Mouse (Mus musculus) effector memory CD4-positive, alpha-beta T cell, adult 7 months (primary cell): Measurements from ENCODE around the gene Pla2g6. TPM values are rescaled to one million over a fixed set of nuclear protein-coding genes. Genes with fewer than 3 reads are reported as not detected.

Experiments
- polyA plus RNA-seq: library from polyadenylated mRNA; unstranded; fragments of 100-300 nt; shearing (Covaris generic); gene quantifications from one replicate; pipeline ENCODE4 v1.2.1, GENCODE M21; 2017

Gene Pla2g6
- 12.1 TPM for polyA plus RNA-seq

DNA sequence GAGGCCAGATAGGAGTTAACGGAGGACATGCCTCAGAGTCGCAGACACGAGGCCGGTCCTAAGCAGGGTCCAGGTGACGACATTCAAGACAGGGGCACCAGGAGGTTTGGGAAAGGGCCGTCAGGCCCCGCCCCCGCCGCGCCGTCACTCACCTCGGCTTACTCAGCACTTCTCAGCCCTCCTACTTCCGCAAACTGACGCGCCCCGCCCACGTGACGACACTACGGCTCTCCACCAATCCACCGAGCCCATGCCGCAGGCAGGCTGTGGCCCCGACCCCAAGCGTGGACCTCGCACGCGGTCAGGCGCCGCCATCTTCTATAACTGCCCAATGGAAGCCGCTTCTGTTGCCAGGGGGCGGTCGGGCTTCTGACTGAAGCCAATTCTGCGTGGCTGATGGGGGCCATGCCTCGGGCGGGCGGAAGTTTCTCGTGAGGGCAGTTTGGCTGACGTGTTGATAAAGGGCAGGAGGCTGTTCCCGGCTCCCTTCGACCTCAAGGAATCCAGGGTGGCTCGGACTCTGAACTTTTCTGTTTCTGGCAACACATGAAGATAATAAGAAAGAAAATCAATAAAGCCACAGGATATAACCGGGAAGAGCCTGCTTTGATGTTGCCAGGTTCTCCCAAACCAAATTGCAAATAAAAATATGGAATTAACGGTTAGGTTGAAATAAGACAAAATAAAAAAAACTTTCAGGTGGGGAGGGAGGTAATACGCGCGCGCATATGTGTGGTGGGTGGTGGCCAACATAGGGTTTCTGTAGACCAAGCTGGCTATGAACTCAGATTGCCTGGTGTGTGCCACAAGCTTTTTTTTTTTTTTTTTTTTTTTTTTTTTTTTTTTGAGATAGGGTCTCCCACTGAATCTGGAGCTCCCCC is at the start of gene Pla2g6:
Pla2g6 (minus strand) TSS at position 333 of the 881 bp plus-strand sequence.

DNA sequence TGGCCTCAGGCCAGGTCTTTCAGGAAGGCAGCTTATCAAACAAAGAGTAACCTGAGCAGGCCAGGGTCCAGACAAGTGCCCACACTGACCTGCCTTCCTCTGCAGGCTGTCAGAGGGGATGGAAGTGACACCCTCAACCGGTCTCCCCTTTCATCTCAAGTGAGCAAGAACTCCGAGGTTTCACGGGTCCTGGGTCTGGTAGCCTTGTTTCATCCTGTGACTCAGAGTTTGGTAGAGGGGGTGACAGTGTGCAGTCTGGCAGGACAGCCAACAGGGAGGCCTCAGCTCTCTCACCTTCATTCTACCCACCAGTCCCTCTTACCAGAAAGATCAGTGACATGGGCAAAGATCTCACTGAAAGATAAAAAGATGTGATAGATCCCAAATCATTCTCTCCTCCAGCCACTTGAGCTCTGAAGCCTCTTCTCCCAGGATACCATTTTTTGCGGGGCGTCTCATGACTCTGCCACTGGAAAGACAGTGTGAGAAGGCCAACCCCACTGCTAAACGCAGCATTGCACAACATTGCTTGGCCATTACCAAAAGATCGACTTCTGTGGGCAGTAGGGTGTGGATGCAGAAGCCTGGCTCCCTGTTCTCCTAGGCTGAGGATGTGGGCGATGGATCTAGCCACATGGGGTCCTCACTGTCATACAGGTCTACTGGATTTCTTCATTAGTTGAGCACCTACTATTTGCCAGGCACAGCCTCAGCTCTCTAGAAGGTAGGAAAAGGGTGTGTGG is 18.0 kb upstream of the Pla2g6 start, which contains the start of gene Maff:
Maff (plus strand) TSS at position 571 of the 743 bp plus-strand sequence.

DNA sequence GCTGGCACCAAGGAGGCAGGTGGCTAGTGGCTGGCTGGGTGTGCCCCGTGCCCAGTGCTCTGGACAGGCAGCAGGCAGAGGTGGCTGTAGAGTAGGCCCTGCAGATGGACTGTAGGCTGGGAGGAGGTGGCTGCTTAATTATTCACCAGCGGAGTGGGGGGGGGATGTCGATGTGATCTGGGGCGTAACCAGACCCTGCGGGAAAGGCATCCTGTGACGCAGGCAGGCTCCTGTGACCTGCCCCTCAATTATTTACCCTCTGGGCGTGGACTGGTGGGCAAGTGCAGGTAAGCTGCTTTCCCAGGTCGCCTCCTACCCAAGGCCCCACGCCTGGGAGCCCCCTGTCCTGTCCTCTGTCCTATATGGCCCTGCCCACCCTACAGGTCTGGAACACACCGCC is 42.8 kb downstream of the Pla2g6 start, which contains the start of gene Baiap2l2:
Baiap2l2 (minus strand) TSS at position 139 of the 400 bp plus-strand sequence.

DNA sequence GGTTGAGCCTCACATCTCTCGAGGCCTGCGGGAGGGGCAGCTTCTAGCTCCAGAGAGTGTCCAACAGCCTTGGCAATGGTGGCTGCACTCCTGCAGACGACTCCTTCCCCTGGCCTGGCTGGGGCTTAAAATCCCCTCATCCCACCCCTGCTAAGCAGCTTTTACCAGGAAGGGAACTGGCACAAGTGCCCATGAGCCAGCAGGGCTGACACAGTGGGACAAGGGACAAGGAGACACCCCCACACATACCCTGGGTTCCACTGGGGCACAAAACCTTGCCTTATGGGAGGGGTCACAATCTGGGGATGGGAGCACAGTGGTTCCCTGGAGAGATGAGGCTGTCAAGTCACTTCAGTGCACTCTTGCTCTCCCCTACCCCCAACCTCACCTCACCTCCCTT is 73.5 kb downstream of the Pla2g6 start, which contains the start of gene Slc16a8:
Slc16a8 (minus strand) TSS at position 101 of the 400 bp plus-strand sequence.

Other genes with a start within 250 kb of the Pla2g6 start
- 26.3 TPM for gene Micall1, start 219.5 kb downstream of the Pla2g6 start, polyA plus RNA-seq
- gene Polr2f, start 187.4 kb downstream of the Pla2g6 start, polyA plus RNA-seq = 86.9 TPM
- gene 1700088E04Rik, start 187.1 kb downstream of the Pla2g6 start, polyA plus RNA-seq = not detected
- gene Sox10, start 163.2 kb downstream of the Pla2g6 start, polyA plus RNA-seq = 0.28 TPM
- gene Pick1, start 99.2 kb downstream of the Pla2g6 start, polyA plus RNA-seq = 38.5 TPM
- 0.40 TPM for gene Gm49486, start 99.0 kb downstream of the Pla2g6 start, polyA plus RNA-seq
- gene Slc16a8, start 73.6 kb downstream of the Pla2g6 start, polyA plus RNA-seq = not detected
- 1.9 TPM for gene Baiap2l2, start 42.9 kb downstream of the Pla2g6 start, polyA plus RNA-seq
- gene Maff, start 18.2 kb upstream of the Pla2g6 start, polyA plus RNA-seq = 51.4 TPM
- gene Tmem184b, start 75.2 kb upstream of the Pla2g6 start, polyA plus RNA-seq = 45.5 TPM
- gene Csnk1e, start 127.2 kb upstream of the Pla2g6 start, polyA plus RNA-seq = 102 TPM
- 0.46 TPM for gene Kcnj4, start 176.9 kb upstream of the Pla2g6 start, polyA plus RNA-seq
- gene Kdelr3, start 188.0 kb upstream of the Pla2g6 start, polyA plus RNA-seq = not detected
- gene Ddx17, start 218.4 kb upstream of the Pla2g6 start, polyA plus RNA-seq = 17.0 TPM